ENCODE assay signal across 8 mouse cellular contexts in genomic region chr11:59192059-59192386, GRCm38 (mm10). TPM values are rescaled to one million over a fixed set of nuclear protein-coding genes. Genes with fewer than 3 reads are reported as not detected.
DNase-seq lines count a peak whose midpoint lies in the region; ATAC-seq and TF ChIP-seq lines count a peak whose summit lies in the region.

Guk1 (minus strand) TSS chr11:59192212.

- peak within 1 kb of the TSS; percentile 61 for H3K4me3 ChIP-seq in lung, postnatal 0 days (ENCODE audit: low read depth, low read length)
- H3K4me3 ChIP-seq in embryonic facial prominence, embryonic 10.5 days = peak within 1 kb of the TSS; percentile 75
- H3K4me3 ChIP-seq in heart, embryonic 12.5 days = peak within 1 kb of the TSS; percentile 61

- peaks cover 4% of the 10 kb centered on the region; the same call in 1 of the 2 replicates for H3K4me1 ChIP-seq in lung, postnatal 0 days (ENCODE audit: insufficient read depth, low read depth, low read length)
- H3K4me1 ChIP-seq in embryonic facial prominence, embryonic 10.5 days = peaks cover 12% of the 10 kb centered on the region
- H3K4me1 ChIP-seq in heart, embryonic 12.5 days (replicated peaks) = peaks cover 6% of the 10 kb centered on the region

- H3K9ac ChIP-seq in lung, postnatal 0 days (replicated peaks; ENCODE audit: low read depth) = peak within 1 kb of the TSS; percentile 59
- peak within 1 kb of the TSS; percentile 79 for H3K9ac ChIP-seq in heart, embryonic 12.5 days

- H3K27me3 ChIP-seq in lung, postnatal 0 days (replicated peaks; ENCODE audit: insufficient read depth, low read length) = no peaks in the 10 kb centered on the region
- H3K27me3 ChIP-seq in embryonic facial prominence, embryonic 10.5 days (replicated peaks; ENCODE audit: low read depth, poor library complexity, severe bottlenecking) = no peaks in the 10 kb centered on the region
- no peaks in the 10 kb centered on the region for H3K27me3 ChIP-seq in heart, embryonic 12.5 days (replicated peaks)

- peak; percentile 57; the same call in 1 of the 2 replicates for TF ChIP-seq EP300 in lung, postnatal 0 days (IDR thresholded peaks at IDR 0.05)

- peak within 1 kb of the TSS; percentile 81 for H3K4me2 ChIP-seq in lung, postnatal 0 days (replicated peaks; ENCODE audit: low read depth, low read length)
- peak within 1 kb of the TSS; percentile 77 for H3K4me2 ChIP-seq in heart, embryonic 12.5 days

- no peaks in the 10 kb centered on the region for H3K36me3 ChIP-seq in lung, postnatal 0 days (ENCODE audit: insufficient read depth, low read length)
- 0 out of 2 replicates have a peak, but pooled peaks cover 3% of the 10 kb centered on the region for H3K36me3 ChIP-seq in embryonic facial prominence, embryonic 10.5 days (replicated peaks)
- no peaks in the 10 kb centered on the region for H3K36me3 ChIP-seq in heart, embryonic 12.5 days

- DNase-seq in lung, postnatal 0 days (ENCODE audit: low spot score) = no peak
- DNase-seq in lung, postnatal 36 days = no peak
- no peak for DNase-seq in embryonic facial prominence, embryonic 10.5 days (ENCODE audit: low spot score)
- no peak for DNase-seq in left cerebral cortex, postnatal 10 days (ENCODE audit: extremely low spot score in 1 of 2, low spot score in 2 of 2)
- no peak for DNase-seq in right cerebral cortex, postnatal 14 days
- no peak for DNase-seq in right cerebral cortex, postnatal 36 days (ENCODE audit: low spot score in 2 of 2)

- intact Hi-C loops in left cerebral cortex, postnatal 10 days (cut with DNase I) = no loop called here

- H3K27ac ChIP-seq in lung, postnatal 0 days (ENCODE audit: low read length) = peak within 1 kb of the TSS; percentile 93
- H3K27ac ChIP-seq in embryonic facial prominence, embryonic 10.5 days (replicated peaks) = peak within 1 kb of the TSS; percentile 87
- peak within 1 kb of the TSS; percentile 85 for H3K27ac ChIP-seq in heart, embryonic 12.5 days (ENCODE audit: poor library complexity, severe bottlenecking)

- no peak for ATAC-seq in lung, postnatal 0 days
- no peak; the same call in 1 of the 2 replicates for ATAC-seq in heart, embryonic 12.5 days (ENCODE audit: insufficient number of reproducible peaks, low FRiP score)
- no peak for ATAC-seq in monocyte, adult 5-6 weeks (replicated peaks; ENCODE audit: insufficient number of reproducible peaks, low FRiP score, low TSS enrichment, poor library complexity, severe bottlenecking)

- no peak for TF ChIP-seq CTCF in lung, postnatal 0 days (IDR thresholded peaks at IDR 0.05)

- WGBS in lung, postnatal 0 days = 6% methylated on average over 10 of the region's 16 CpGs
- WGBS in embryonic facial prominence, embryonic 10.5 days = 6% methylated on average over 16 of the region's 16 CpGs
- 7% methylated on average over 16 of the region's 16 CpGs for WGBS in heart, embryonic 12.5 days

- no peaks in the 10 kb centered on the region for H3K9me3 ChIP-seq in lung, postnatal 0 days (ENCODE audit: low read length)
- no peaks in the 10 kb centered on the region for H3K9me3 ChIP-seq in embryonic facial prominence, embryonic 10.5 days
- no peaks in the 10 kb centered on the region for H3K9me3 ChIP-seq in heart, embryonic 12.5 days (replicated peaks)

RNA-seq across cellular contexts. Expression of gene Guk1, which starts in this region (rescaled TPM):
- 151 and 168 TPM in 2 replicates for polyA plus RNA-seq in lung, postnatal 0 days (2015; fragmentation: Nextera tagmentation; extraction: Ambion mirVana)
- 133 and 146 TPM in 2 replicates for polyA plus RNA-seq in embryonic facial prominence, embryonic 10.5 days (2016; fragmentation: Nextera tagmentation; extraction: Ambion mirVana)
- polyA plus RNA-seq in heart, embryonic 12.5 days (2016; fragmentation: Nextera tagmentation; extraction: Ambion mirVana) = 101 TPM in 2 replicates
- 100 to 1,000 TPM; 115 to 117 TPM for total RNA-seq in left cerebral cortex, postnatal 10 days (2021)
- total RNA-seq in monocyte, adult 5-6 weeks (2017) = 23.1 to 45.9 TPM (median 32.7 TPM) in 3 replicates
